Mouse (Mus musculus) skeletal muscle tissue, adult 2 months (tissue): ENCODE results near the gene Nop16.

Experiments used
- DNase-seq: peaks from one replicate; pipeline ENCODE4 v3.0.0-alpha.2; 2012; ENCODE audit warnings: low read depth, low spot score

Gene Nop16

DNA sequence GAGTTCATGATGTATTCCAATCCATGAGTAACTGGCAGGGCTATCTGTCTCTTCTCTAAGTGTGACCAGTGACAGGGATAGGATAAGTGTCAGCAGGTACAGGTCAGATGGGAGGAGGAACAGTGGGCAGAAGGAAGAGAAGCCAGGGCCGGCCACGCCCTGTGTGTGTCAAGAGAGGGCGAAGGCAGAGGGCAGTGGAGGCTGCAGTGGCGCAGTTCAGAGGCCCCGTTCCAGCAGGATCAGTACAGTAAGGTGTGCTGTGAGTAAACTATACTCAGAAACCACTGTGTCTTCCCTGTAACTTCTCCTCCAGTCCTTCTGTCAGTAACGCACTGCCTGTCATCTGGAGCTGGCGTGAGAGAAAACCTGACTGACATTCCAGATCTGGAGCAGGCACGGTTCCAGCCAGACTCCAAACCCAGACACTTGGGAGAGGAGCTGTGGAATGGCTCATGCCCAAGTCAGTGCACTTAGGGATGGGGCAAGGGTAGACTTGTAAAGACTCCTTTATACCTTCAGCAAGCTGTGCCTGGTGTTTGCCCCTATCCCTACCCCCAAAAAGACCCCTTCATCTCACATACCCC is 6.3 kb upstream of the Nop16 start:
- DNase-seq: no peak

DNA sequence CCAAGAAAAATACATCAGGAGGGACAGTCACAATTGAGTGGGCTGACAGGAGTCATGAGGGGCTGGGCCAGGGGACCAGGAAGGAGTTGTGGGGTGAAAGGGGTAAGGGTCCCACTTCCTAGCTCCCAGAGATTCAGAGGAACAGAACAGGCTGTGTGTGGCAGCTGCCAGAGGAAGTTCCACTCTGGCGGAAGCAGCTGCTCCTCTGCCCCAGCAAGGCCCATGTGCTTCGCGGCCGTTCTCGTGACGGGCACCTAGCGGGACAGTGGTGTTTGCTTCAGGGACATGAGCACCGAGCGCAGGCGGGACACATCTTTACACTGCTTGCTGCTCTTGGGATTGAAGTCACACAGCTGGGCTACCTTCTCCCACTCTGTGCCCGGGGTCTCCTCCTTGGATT is 3.7 kb upstream of the Nop16 start:
- DNase-seq: no peak

DNA sequence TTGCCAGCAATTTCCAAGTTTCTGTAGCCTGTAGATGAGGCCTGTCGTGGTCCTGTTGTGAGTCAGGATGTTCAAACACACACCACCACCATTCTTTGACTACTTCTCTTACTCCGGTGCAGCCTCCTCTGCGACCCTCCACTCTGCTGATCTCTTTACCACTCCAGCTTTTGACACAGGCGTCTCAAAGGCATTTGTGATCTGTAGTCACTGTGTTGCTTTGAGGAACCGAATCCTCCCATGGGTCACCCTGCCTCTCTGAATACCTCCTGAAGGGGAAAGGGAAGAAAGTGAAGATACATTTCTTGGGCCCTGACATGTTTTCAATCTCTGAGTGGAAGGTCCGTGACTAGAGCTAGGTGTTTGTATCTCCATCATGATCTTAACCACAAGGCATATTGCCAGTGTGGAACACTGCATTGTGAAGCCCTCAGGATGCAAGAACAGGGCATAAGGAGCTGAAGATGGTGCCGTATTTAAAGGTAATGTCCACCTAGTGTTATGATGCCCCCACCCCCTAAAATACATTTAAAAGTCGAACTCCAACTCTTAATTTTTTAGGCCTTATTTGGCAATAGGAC is 2.0 kb upstream of the Nop16 start:
- DNase-seq: no peak

GRCm38 (mm10) chr13:54589414-54589995 is 385 bp downstream of the Nop16 start:
- no peak for DNase-seq

- no peak for DNase-seq
Observed at GRCm38 (mm10) chr13:54585831-54586230, 4.1 kb downstream of the Nop16 start.

- DNase-seq: no peak
Observed at GRCm38 (mm10) chr13:54582860-54583259, 7.0 kb downstream of the Nop16 start.

DNA sequence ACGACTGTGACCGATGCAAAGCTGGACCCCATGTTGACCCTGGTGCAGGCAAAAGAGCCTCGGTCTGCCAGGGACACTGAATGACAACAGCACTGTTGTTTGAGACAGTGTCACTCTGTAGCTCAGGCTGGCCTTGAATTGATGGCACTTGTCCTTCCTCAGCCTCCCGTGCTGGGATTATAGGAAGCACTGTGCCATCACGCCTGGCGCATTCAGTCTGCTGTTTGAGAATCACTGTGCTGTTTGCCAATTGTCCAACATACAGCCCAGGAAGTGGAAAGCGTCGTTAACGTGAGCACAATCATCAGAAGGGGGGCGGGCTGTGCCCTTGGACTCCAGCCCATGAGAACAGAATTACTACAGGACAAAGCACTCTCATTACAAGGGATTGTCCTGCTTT is 7.8 kb downstream of the Nop16 start:
- no peak for DNase-seq

DNA sequence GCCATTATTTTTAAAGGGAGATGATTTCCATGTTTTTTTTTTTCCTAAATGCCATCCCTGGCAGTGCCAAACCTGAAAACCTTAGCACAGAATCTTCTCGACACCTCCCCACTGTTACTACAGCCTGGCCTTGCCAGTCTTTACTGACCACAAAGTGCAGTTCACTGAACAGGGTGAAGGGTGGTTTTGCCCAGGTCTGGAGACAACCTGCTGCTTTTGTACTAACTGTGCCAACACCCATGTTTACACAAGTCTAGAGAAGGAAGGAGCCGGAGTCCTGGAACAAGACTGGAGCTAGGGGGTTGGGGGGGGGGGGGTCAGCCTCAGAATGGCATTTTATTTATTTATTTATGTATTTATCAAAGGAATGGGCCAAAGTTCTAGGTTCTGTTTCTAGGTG is 8.5 kb downstream of the Nop16 start:
- DNase-seq: no peak

DNA sequence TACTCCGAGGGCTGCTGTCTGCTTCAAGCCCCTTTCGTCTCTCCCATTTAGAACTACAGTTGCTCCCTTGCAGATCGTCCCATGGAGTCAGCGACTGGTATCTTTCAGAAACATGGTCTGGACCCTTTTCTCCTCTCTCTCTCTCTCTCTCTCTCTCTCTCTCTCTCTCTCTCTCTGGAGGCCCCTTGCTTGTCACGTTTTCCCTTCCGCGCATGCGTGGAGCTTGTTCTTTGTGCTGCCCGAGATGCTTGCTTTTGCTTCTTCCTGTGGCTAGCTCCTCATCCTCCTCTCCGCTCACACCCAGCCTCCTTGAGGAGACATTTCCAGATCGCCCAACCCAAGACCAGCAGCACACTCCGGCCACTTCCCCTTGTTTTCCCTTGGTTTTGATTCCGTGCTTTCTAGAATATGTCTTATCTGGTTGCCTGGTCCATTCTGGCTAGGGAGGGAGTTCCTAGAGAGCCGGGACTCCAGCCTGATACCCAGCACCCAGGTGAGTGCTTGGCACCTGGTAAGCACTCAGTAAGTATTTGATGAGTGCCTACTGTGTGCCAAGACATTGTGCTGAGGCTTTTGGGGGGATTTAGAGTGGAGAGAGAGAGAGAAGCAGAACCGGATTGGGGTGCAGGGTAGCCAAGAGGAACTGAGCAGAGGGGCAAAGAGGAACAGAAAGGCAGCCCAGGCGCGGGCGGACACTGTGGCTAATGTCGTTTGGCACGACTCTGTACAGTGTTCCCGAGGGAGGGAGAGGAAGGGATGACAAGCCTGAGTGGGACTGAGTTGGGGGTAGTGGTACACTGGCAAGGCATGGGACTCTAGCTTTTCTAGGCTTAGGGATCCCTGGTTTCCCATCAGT is 12.0 kb downstream of the Nop16 start:
- DNase-seq: no peak

- DNase-seq: no peak
Observed at GRCm38 (mm10) chr13:54575489-54575888, 14.4 kb downstream of the Nop16 start.

DNA sequence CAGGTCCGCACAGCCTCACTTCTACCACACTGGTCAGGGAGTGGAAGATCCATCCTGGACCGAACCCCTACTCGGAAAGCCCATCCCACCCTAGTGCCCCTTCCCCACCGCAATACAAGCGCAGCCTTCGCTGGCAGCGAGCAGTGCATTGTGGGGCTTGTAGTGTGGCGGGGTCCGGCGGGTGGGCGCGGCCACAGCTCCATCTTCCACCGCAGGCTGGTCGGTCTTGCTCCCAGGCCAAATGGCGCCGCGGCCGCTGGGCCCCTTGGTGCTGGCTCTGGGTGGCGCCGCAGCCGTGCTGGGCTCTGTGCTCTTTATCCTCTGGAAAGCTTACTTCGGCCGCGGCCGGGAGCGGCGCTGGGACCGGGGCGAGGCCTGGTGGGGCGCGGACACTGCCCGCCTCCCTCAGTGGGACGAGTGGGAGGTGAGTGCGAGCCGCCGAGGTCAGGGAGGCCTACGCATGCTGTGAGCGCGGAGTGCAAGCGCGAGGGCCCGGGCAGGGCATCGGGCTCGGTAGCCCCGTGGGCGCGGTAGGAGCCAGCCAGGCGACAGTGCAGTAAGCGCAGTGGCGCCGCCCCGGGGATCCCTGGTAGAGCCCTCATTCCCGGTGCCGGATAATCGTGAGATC is 14.9 kb downstream of the Nop16 start, which contains the start of gene Arl10:
Gene Arl10, plus strand, starts transcription at position 162 of the 628 bp plus-strand sequence.
- no peak for DNase-seq

DNA sequence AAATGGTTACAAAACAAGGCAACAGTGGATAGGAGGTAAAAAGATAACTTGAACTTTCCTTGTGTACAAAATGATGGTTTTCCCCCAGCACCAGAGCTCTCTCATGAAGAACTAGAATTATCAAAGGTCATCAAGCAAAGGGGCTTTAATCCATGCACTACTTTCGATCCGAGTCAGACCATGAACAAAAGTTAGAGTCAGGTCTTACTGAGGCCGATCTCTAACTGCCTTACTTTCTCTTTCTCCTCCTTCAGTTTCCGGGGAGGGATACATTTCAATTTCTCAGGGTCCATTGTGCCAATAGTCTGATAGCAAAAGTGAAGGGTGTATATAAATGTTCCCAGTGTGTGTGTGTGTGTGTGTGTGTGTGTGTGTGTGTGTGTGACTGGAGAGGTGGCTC is 17.3 kb downstream of the Nop16 start:
- DNase-seq: no peak

DNA sequence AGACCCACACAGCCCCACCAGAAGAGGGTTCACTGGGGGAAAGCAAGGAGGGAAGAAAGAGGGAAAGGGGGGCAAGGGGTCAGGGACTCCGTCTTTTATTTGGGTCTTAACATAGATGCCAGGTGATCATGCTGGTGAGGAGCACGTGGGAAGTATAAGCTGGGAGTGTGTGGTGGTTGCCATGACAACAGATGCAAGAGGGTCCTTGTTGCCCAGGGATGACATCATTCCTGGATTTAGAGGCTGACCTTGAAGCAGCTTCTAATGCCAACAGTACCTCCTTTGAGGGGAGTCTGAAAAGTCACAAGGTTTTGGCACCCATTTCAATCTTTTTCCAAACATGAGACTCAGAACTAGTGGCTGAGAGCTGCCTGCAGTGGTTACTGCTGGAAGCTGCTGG is 18.3 kb downstream of the Nop16 start:
- DNase-seq: no peak

DNA sequence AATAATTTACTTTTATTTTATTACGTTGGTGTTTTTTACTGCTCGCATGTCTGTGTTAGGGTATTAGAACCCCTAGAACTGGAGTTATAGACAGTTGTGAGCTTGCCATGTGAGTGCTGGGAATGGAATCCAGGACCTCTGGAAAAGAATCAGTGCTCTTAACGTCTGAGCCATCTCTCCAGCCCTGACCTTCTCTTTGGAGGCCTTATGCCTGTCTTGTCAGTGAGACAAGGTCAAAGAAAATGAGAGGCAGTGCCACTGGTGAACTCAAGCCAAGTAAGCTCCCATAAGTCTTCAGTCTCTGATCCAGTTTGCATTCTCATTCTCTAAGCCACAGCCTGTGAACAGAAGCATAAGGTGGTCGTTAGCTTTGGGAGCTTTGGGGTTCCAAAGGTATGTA is 19.2 kb downstream of the Nop16 start:
- DNase-seq: no peak

- no peak for DNase-seq
Observed at GRCm38 (mm10) chr13:54569282-54569681, 20.6 kb downstream of the Nop16 start.

GRCm38 (mm10) chr13:54568380-54568779 is 21.5 kb downstream of the Nop16 start:
- DNase-seq: no peak

GRCm38 (mm10) chr13:54565594-54566345 is 24.1 kb downstream of the Nop16 start:
- no peak for DNase-seq

GRCm38 (mm10) chr13:54565201-54565581 is 24.7 kb downstream of the Nop16 start, which contains the start of gene 4833439L19Rik:
Gene 4833439L19Rik, minus strand, starts transcription at chr13:54565435.
- DNase-seq: peak; percentile 93

GRCm38 (mm10) chr13:54564232-54565200 is 25.4 kb downstream of the Nop16 start:
- DNase-seq: no peak

GRCm38 (mm10) chr13:54562562-54562961 is 27.3 kb downstream of the Nop16 start:
- peak; percentile 81 for DNase-seq
